Mouse (Mus musculus): Measurements from ENCODE around the gene Zfp964.
A peak's percentile ranks its signal among the peaks of the same experiment; 100 is the strongest.
"Not testable (repeated sequence)": the region's sequence is repeated elsewhere in the genome, so short reads cannot be mapped to it uniquely, and the experiment has no call there.

Gene Zfp964

GRCm38 (mm10) chr8:69654358-69654981 lies at the start of gene Zfp964:
Zfp964 (plus strand) TSS chr8:69654479.
- DNase-seq, result peak; percentile 93

- DNase-seq, result no peak
Measured at GRCm38 (mm10) chr8:69614687-69615086, 39.6 kb upstream of the Zfp964 start.

- no peak for DNase-seq
Measured at GRCm38 (mm10) chr8:69618078-69618477, 36.2 kb upstream of the Zfp964 start.

- DNase-seq, result peak; percentile 98
Measured at GRCm38 (mm10) chr8:69625095-69625789, 29.0 kb upstream of the Zfp964 start, which contains the start of gene Zfp868. Zfp868 (minus strand) TSS chr8:69625548.

- DNase-seq, result peak; percentile 8
Measured at GRCm38 (mm10) chr8:69653808-69654357, 396 bp upstream of the Zfp964 start.

- no peak for DNase-seq
Measured at GRCm38 (mm10) chr8:69661294-69661693, 7.0 kb downstream of the Zfp964 start.

GRCm38 (mm10) chr8:69665051-69665450 lies 10.8 kb downstream of the Zfp964 start:
- not testable (repeated sequence) for DNase-seq

- no peak for DNase-seq
Measured at GRCm38 (mm10) chr8:69701810-69702209, 47.5 kb downstream of the Zfp964 start.

- DNase-seq, result not testable (repeated sequence)
Measured at GRCm38 (mm10) chr8:69710624-69711023, 56.3 kb downstream of the Zfp964 start, which contains the start of gene Zfp869. Zfp869 (minus strand) TSS chr8:69710724.

GRCm38 (mm10) chr8:69713516-69713915 lies 59.2 kb downstream of the Zfp964 start:
- DNase-seq, result no peak

GRCm38 (mm10) chr8:69715366-69715765 lies 61.1 kb downstream of the Zfp964 start:
- peak; percentile 41 for DNase-seq
